Mouse (Mus musculus): ENCODE results near the gene Sertad3. TPM values are rescaled to one million over a fixed set of nuclear protein-coding genes. Genes with fewer than 3 reads are reported as not detected.
"Not testable (repeated sequence)": the region's sequence is repeated elsewhere in the genome, so short reads cannot be mapped to it uniquely, and the experiment has no call there.

Gene Sertad3
- polyA plus RNA-seq, 1 experiment from 2014 or later = 33.6 TPM

DNA sequence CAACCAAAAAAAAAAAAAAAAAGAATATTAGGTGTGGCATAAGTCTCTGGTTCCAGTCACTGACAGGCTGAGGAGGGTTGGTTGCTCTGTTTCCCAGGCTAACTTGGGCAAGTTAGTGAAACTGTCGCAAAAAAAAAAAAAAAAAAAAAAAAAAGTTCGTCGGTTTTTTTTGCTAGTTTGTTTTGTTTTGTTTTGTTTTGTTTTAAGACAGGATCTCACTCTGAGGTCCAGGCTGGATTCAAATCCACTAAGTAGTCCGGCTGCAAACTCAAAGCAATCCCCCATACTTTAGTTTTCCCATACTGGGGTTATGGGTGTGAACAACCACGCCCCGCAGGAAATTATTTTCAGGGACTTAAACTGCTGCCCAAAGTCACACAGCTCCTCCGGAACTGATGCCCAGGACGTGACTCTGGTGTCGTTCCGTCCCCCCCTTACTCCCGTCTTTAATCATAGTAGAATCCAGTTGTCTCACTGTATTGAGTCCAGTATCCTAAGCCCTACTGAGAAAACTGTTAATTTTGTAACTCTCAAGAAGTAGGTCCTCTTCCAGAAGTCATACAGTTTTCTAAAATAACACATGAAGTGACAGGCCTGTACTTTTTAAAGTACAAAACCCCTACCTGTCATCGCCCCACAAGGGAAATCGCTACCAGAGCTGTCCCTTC is 12.7 kb downstream of the Sertad3 start:
- WGBS = 3% methylated on average over 13 of the region's 13 CpGs
- H3K4me3 ChIP-seq = peak overlapping the region; percentile 75
- H3K27ac ChIP-seq = peak overlapping the region; percentile 99
- H3K9me3 ChIP-seq = no peaks in the 10 kb centered on the region
- ATAC-seq (ENCODE audit: insufficient number of reproducible peaks, insufficient read depth, low FRiP score, low TSS enrichment, low read depth) = no peak
- peak overlapping the region; percentile 64 for H3K9ac ChIP-seq
- H3K4me2 ChIP-seq = peak overlapping the region; percentile 65
- H3K4me1 ChIP-seq = peaks cover 51% of the 10 kb centered on the region
- H3K36me3 ChIP-seq = peaks cover 14% of the 10 kb centered on the region
- H3K27me3 ChIP-seq = no peaks in the 10 kb centered on the region

DNA sequence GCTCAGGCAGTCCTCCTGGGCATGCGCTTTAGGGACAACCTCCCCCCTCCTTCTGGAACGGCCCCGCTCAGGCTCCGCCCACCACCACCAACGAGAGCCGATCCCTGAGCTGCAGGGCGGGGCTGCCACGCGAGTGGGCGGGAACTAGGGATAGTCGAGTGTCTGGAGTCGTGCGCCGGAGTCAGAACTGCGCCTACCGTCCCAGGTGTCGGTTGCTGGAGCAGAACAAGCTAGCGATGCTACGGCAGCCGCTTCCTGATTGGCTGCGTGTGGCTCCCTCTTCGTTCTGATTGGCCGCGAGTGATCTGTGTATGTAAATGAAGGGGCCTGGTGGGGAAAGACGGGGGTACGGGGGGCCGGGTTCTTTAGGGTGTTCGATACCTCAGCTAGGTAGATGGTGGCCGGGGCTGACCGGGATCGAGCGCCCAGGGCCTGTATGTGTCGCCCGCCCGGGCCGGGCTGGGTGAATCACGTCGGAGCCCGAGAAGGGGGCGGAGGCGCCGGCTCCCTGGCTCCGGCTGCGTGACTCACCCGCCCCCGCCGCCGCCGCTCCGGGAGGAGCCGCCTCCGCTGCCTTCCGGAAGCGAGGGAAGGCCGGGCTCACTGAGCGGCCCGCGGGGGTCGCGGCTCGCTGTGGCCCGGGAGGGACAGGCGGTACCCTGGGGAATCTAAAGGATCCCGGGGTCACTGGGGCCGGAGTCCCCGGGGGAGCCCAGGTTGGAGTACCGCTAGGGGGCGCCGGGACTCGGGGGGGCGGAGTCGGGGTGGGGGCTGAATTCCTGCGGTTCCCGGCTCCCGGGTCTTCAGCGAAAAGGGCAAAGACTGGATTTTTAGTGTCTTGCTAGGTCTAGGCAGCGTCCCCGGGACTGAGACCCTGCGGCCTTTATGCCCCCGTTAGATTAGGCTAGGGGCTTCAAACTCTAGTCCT is 13.5 kb downstream of the Sertad3 start, which contains the start of gene Sertad1:
Gene Sertad1, plus strand, starts transcription at position 141 of the 928 bp plus-strand sequence.
- Histone ChIP-seq H3K27ac (peak within 1 kb of the TSS; percentile 99), H3K9me3 (no peaks in the 10 kb centered on the region), H3K4me3 (peak within 1 kb of the TSS; percentile 75), H3K4me1 (peaks cover 44% of the 10 kb centered on the region), H3K27me3 (no peaks in the 10 kb centered on the region), H3K9ac (peak within 1 kb of the TSS; percentile 85), H3K4me2 (peak within 1 kb of the TSS; percentile 65), H3K36me3 (peaks cover 14% of the 10 kb centered on the region)
- under 1% methylated on average over 77 of the region's 80 CpGs for WGBS
- peak; percentile 94 for ATAC-seq (ENCODE audit: insufficient number of reproducible peaks, insufficient read depth, low FRiP score, low TSS enrichment, low read depth)

DNA sequence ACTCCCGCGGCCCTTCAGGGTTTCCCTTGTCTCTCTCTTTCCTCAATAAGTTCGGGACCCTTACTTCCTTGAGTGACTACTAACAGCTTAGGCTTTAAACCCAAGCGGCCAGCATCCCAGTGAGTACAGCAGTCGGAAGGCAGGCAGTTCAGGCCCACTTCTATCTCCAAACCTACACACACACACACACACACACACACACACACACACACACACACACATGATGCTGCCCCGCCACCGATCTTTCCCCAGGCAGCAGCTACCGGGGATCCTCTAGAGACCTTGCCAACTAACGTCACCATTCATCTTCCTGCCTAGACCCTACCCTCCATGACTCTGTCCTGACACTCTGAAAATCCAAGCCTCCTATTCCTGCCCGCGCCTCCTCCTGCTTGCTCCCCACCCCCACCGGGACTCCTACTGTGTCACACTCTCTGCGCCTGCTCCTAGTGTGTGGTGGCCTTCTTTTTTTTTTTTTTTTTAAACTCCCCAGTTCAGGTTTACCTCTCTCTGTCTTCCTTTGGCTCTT is 14.2 kb downstream of the Sertad3 start:
- Histone ChIP-seq H3K36me3 (peaks cover 14% of the 10 kb centered on the region), H3K4me1 (peaks cover 39% of the 10 kb centered on the region), H3K4me2 (peak overlapping the region; percentile 65), H3K4me3 (peak overlapping the region; percentile 75), H3K9me3 (no peaks in the 10 kb centered on the region), H3K9ac (peak overlapping the region; percentile 85), H3K27me3 (no peaks in the 10 kb centered on the region), H3K27ac (peak overlapping the region; percentile 99)
- no peak for ATAC-seq (ENCODE audit: insufficient number of reproducible peaks, insufficient read depth, low FRiP score, low TSS enrichment, low read depth)
- under 1% methylated on average over 13 of the region's 13 CpGs for WGBS

DNA sequence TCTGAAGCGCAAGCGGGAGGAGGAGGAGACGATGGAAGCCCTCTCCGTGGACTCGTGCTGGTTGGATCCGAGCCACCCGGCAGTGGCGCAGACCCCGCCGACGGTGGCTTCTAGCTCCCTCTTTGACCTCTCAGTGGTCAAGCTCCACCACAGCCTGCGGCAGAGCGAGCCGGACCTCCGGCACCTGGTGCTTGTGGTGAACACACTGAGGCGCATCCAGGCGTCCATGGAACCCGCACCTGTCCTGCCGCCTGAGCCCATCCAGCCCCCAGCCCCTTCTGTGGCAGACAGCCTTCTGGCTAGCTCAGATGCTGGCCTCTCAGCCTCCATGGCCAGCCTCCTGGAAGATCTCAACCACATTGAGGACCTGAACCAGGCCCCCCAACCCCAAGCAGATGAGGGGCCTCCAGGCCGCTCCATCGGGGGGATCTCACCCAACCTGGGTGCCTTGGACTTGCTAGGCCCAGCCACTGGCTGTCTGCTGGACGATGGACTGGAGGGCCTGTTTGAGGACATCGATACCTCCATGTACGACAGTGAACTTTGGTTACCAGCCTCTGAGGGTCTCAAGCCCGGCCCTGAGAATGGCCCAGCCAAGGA is 15.8 kb downstream of the Sertad3 start:
- no peak for ATAC-seq (ENCODE audit: insufficient number of reproducible peaks, insufficient read depth, low FRiP score, low TSS enrichment, low read depth)
- H3K4me2 ChIP-seq = 0 out of 2 replicates have a peak overlapping the region, but pooled peaks have one; percentile 67
- peaks cover 14% of the 10 kb centered on the region for H3K36me3 ChIP-seq
- peak overlapping the region; percentile 89 for H3K27ac ChIP-seq
- H3K4me3 ChIP-seq = no peak overlapping the region
- 89% methylated on average over 25 of the region's 25 CpGs for WGBS
- no peaks in the 10 kb centered on the region for H3K27me3 ChIP-seq
- H3K9me3 ChIP-seq = no peaks in the 10 kb centered on the region
- H3K4me1 ChIP-seq = peaks cover 39% of the 10 kb centered on the region
- H3K9ac ChIP-seq = 0 out of 2 replicates have a peak overlapping the region, but pooled peaks have one; percentile 27

DNA sequence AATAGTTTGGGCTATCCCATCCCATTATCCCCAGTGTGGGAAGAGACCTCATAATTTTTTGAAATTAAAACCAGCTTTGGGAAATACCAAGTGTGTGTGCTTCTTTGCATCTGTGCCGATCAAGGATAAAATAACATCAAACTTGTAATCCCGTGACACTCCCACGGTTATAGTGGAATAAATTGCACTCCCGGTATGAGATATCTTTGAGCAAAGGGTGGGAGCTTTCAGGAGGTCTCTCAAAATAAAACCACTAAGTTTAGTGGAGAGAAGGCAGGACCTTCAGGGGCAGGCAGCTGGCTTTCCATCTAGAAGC is 16.6 kb downstream of the Sertad3 start:
- Histone ChIP-seq H3K27me3 (no peaks in the 10 kb centered on the region), H3K9me3 (no peaks in the 10 kb centered on the region), H3K4me1 (peaks cover 39% of the 10 kb centered on the region), H3K36me3 (peaks cover 14% of the 10 kb centered on the region), H3K9ac (peak overlapping the region; percentile 72), H3K4me2 (peak overlapping the region; percentile 67), H3K27ac (peak overlapping the region; percentile 89), H3K4me3 (peak overlapping the region; percentile 41)
- 12% methylated on average over 4 of the region's 4 CpGs for WGBS
- ATAC-seq (ENCODE audit: insufficient number of reproducible peaks, insufficient read depth, low FRiP score, low TSS enrichment, low read depth) = no peak

DNA sequence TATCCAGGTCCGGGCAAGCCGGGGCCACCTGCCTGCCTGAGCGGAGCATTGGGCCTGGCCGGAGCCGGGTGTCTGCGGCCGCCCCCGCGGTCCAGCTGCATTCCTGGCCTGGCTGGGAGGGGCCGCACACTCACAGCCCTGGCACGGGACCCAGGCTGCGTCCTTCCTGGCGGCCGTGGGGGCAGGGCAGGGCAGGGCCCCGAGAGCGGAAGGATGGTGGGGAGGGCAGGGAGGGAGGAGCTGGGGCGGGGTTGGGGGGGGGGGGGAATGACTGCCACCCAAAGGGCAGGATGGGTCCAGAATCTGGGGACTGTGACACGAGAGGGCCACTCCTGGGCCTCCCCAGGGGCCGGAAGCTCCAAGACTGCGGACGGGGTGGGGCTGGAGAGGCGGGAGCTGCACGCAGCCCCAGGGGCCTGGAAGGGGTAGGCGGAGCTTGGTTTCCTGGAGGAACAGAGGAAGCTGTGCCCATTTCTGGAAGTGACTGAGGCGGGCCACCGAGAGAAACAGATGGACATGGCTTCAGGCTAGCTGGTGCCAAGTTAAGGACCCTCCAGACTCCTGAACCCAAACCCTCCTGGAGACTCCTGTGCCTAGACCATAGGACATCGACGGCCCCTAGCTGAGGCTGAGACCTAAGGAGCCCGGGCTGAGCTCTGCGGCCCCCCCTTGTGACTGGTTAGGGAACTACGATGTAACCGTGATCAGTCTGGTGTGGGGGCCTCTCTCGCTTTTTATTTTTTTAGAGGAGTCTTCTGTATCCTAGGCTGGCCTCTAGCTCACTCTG is 17.2 kb downstream of the Sertad3 start:
- peak overlapping the region; percentile 41 for H3K4me3 ChIP-seq
- peak; percentile 53 for ATAC-seq (ENCODE audit: insufficient number of reproducible peaks, insufficient read depth, low FRiP score, low TSS enrichment, low read depth)
- H3K27me3 ChIP-seq = no peaks in the 10 kb centered on the region
- H3K9me3 ChIP-seq = no peaks in the 10 kb centered on the region
- H3K36me3 ChIP-seq = peaks cover 14% of the 10 kb centered on the region
- WGBS = 1% methylated on average over 32 of the region's 33 CpGs
- H3K9ac ChIP-seq = peak overlapping the region; percentile 72
- H3K4me1 ChIP-seq = peaks cover 36% of the 10 kb centered on the region
- peak overlapping the region; percentile 89 for H3K27ac ChIP-seq
- H3K4me2 ChIP-seq = peak overlapping the region; percentile 67

DNA sequence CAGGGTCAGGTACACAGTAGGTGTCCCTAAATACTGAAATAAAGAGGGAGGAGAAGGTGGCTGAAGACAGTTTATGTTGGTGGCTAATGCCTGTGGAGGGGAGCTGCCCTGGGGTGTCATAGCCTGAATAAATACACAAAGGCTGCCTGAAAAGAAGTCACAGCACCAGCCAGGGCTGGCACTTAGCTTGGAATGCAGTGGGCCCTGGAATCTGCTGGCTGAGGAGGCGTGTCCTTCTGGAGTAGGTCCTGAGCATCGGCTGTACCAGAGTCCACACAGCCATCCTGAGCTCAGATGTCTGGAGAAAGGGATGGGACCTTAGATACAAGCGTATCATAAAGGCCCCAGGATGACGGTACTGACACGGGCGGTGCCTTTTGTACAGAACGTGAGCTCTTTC is 18.3 kb downstream of the Sertad3 start:
- H3K27ac ChIP-seq = no peak overlapping the region

DNA sequence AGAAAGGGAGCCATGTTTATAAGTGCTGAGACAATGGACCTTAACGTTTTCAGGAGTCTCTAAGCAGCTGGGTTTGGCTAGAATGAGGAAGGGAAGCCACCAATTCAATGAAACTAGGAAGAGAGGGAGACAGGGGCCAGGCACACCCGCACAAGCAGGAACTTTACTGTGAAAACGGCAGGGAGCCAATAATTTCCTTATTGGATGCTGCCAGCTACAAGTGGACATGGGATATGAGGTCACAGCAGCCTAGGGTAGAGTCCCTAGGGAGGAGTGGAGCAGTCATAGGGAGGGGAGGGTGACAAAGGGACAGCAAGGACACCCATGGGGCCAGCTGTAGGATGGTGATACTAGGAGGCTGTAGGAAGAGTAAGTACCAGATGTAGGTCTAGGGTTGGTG is 19.5 kb downstream of the Sertad3 start:
- no peak overlapping the region for H3K4me3 ChIP-seq
- no peak overlapping the region for H3K4me2 ChIP-seq
- no peaks in the 10 kb centered on the region for H3K9me3 ChIP-seq
- H3K36me3 ChIP-seq = peaks cover 14% of the 10 kb centered on the region
- ATAC-seq (ENCODE audit: insufficient number of reproducible peaks, insufficient read depth, low FRiP score, low TSS enrichment, low read depth) = no peak
- H3K9ac ChIP-seq = no peak overlapping the region
- no peaks in the 10 kb centered on the region for H3K27me3 ChIP-seq
- H3K27ac ChIP-seq = no peak overlapping the region
- 76% methylated on average over 3 of the region's 3 CpGs for WGBS
- peaks cover 32% of the 10 kb centered on the region for H3K4me1 ChIP-seq

More for the DNA sequence above, 18.3 kb downstream of the Sertad3 start:
- H3K36me3 ChIP-seq = peaks cover 14% of the 10 kb centered on the region
- H3K9ac ChIP-seq = no peak overlapping the region
- no peak overlapping the region for H3K4me2 ChIP-seq
- H3K27me3 ChIP-seq = no peaks in the 10 kb centered on the region
- H3K9me3 ChIP-seq = no peaks in the 10 kb centered on the region
- no peak overlapping the region for H3K4me3 ChIP-seq
- ATAC-seq (ENCODE audit: insufficient number of reproducible peaks, insufficient read depth, low FRiP score, low TSS enrichment, low read depth) = no peak
- 71% methylated on average over 7 of the region's 7 CpGs for WGBS
- H3K4me1 ChIP-seq = peaks cover 34% of the 10 kb centered on the region

DNA sequence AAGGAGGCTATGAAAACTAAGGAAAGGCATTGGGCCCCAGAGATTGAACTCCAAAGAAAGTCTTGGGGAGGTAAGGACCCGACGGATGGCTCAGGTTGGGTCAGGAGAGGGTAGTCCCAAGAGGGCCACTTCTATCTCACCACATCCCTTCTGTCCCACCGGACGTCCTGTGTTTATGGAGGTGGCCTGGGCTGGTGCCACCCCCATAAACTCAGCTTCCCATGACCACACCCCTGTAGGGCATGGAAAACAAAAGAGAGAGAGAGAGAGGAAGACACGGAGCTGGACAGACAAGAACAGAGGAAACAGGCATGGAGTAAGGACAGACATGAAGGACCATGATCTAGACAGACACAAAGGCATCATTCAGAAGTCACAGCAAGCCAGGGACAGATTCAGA is 19.9 kb downstream of the Sertad3 start:
- Histone ChIP-seq H3K4me2 (no peak overlapping the region), H3K36me3 (peaks cover 14% of the 10 kb centered on the region), H3K27ac (no peak overlapping the region), H3K9me3 (no peaks in the 10 kb centered on the region), H3K4me1 (peaks cover 27% of the 10 kb centered on the region), H3K9ac (no peak overlapping the region), H3K27me3 (no peaks in the 10 kb centered on the region), H3K4me3 (no peak overlapping the region)
- WGBS = 78% methylated on average over 5 of the region's 5 CpGs
- no peak for ATAC-seq (ENCODE audit: insufficient number of reproducible peaks, insufficient read depth, low FRiP score, low TSS enrichment, low read depth)

DNA sequence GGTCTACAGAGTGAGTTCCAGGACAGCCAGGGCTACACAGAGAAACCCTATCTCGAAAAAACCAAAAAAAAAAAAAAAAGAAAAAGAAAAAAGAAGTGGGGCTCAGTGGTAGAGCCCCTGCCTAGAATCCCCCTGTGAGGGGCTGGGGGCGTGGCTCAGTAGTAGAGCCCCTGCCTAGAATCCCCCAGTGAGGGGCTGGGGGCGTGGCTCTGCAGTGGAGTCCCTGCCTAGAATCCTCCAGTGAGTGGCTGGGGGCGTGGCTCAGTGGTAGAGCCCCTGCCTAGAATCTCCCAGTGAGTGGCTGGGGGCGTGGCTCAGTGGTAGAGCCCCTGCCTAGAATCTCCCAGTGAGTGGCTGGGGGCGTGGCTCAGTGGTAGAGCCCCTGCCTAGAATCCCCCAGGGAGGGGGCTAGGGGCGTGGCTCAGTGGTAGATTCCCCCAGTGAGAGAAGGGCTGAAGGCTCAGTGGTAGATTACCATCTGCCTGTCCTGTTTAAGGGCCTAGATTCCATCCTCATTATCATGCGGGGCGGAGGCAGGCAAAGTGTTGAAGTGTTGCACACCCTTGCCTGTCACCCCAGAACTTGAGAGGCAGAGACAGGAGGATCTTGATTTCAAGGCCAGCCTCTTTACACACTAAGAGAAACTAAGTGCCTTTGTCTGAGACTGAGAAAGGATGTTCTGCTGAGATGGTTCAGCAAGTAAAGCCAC is 21.2 kb downstream of the Sertad3 start:
- H3K9me3 ChIP-seq; H3K36me3 ChIP-seq; H3K27ac ChIP-seq; H3K4me2 ChIP-seq; H3K4me3 ChIP-seq; H3K9ac ChIP-seq; H3K27me3 ChIP-seq; ATAC-seq (ENCODE audit: insufficient number of reproducible peaks, insufficient read depth, low FRiP score, low TSS enrichment, low read depth): not testable (repeated sequence)
- WGBS = 89% methylated on average over 9 of the region's 9 CpGs
- H3K4me1 ChIP-seq = peaks cover 22% of the 10 kb centered on the region

Measured in embryonic facial prominence, embryonic 13.5 days (tissue).